Mouse (Mus musculus): ENCODE results near the gene Tcf3. TPM values are rescaled to one million over a fixed set of nuclear protein-coding genes. Genes with fewer than 3 reads are reported as not detected.
A peak's percentile ranks its signal among the peaks of the same experiment; 100 is the strongest.

The Tcf3 gene
- total RNA-seq, 2 experiments from 2014 or later: 51.9 to 53.7 TPM

DNA sequence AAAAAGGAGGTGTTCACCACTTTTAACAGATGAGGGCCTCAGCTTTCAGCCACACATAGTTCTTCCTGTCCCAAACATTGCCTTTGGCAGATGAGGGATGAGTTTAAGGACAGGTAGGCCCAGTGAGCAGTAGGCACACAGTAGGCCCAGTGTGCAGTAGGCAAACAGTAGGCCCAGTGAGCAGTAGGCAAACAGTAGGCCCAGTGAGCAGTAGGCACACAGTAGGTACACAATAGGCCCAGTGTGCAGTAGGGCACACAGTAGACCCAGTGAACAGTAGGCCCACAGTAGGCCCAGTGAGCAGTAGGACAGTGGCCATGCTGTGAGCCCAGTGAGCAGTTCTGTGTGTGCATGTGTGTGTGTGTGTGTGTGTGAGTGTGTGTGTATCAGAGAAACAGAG lies 6.6 kb upstream of the Tcf3 start:
- intact Hi-C loops (cut with DNase I): no loop called here
- DNase-seq: no peak

DNA sequence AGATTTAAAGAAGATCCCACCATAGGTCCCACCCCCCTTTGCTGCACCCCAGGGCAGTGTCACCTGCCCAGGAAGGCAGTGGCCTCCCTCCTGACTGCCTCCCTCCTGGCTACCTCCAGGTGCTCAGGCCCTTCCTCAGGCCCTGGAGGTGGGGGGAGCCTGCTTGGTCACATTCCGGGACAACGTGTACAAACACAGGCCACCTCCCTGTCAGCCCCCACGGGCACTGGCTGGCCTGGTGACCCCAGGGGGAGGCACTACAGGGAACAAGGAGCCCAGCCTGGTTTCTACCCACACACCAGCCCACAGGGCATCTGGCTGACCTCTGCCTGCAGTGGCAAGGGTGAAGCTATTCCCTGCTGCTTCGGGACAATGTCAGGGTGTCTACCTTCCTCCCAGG lies 4.5 kb upstream of the Tcf3 start:
- DNase-seq: no peak
- intact Hi-C loops (cut with DNase I): no loop called here

DNA sequence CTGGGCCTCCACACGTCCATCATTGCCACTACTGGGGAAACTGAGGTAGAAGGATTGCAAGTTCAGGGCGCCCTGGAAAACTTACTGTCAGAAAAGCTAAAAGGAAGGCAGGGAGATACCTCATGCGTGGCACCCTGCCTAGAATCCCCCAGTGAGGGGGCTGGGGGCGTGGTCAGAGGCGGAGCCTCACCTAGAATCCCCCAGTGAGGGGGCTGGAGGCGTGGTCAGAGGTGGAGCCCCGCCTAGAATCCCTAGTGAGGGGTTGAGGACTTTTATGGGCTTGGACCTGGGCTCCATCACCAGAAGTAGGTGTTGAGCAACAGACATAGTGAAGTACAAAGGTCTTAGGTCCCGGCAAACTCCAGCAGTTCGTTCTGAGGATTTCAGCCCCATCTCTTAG lies 2.8 kb upstream of the Tcf3 start:
- intact Hi-C loops (cut with DNase I): no loop called here
- DNase-seq: no peak

DNA sequence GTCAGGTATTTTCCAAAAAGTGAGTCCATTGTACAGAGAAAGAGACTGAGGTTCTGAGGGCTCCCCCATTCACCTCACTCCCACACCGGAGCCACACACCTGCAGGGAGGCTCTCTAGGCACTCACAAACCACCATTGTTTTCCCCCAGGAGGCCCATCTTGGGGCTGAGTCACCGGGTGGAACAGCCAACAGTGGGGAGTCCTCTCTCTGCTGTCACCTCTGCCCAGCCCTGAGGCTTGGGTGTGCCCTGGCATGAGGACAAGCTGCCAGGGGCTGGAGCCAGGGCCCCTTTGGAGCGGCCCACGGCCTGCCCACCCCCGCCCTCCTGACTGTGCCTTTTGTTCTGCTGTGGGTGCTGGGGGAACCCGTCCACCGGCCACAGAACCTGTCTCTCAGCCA lies 2.3 kb upstream of the Tcf3 start:
- intact Hi-C loops (cut with DNase I): no loop called here
- DNase-seq: no peak

DNA sequence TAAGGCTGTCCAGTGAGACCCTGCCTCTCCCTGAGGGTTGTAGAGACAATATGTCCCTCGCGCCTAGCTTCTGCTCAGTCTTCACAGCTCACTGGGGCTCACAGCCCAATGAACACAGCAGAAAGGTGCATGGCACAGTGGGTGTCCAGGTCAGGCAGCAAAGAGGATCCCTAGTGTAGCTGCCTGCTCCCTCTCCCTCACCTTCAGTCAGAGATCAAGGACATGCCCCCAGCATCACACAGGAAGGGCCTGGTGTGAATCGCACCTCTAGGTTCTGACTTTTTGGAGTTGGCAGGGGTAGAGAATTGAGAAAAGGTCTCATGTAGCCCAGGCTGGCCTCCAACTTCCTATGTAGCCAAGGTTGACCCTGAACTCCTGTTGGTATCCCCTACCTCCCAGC lies 1.4 kb upstream of the Tcf3 start:
- intact Hi-C loops (cut with DNase I): no loop called here

DNA sequence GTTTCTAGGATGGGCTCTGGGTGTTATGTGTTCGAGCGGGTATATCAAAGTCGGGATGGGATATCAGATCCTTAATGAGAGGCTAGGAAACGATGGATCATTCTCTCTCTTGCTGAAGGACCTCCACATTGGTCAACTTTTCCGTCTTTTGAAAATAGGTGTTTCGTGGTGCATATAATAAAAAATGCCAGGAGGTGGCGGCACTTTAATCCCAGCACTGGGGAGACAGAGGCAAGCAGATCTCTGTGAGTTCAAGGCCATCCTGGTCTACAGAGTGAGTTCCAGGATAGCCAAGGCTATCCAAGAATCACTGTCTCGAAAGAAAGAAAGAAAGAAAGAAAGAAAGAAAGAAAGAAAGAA lies 766 bp upstream of the Tcf3 start:
- intact Hi-C loops (cut with DNase I): no loop called here
- DNase-seq: no peak

More for the DNA sequence above, 1.4 kb upstream of the Tcf3 start:
- no peak for DNase-seq

DNA sequence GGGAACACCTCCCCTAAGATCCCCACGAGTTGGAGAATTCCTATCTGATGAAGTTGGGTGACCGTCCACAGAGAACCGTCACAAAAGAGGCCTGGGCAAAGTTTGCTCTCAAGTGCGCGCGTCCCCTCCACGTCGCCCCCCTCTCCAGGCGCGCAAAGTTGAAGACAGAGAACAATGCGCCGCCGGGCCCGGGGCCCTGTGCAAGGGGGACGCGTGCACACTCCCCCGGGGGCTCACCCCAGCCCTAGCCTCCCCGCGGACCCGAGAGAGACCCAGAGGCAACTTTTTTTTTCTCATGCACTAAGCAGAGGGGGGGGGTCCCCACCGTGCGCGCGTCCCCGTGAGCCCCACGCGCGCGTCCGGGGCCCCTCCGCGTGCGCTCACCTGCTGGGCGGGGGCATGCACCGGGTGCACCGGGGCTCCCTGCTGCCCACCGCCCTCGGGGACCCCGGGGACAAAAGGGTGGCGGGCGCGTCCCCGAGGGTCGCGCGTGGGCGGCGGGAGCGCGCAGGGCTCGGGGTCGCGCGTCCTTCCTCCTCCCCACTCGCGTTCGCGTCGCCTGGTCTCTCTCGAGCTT lies 423 bp downstream of the Tcf3 start:
- intact Hi-C loops (cut with DNase I): no loop called here
- DNase-seq: peak; percentile 58

DNA sequence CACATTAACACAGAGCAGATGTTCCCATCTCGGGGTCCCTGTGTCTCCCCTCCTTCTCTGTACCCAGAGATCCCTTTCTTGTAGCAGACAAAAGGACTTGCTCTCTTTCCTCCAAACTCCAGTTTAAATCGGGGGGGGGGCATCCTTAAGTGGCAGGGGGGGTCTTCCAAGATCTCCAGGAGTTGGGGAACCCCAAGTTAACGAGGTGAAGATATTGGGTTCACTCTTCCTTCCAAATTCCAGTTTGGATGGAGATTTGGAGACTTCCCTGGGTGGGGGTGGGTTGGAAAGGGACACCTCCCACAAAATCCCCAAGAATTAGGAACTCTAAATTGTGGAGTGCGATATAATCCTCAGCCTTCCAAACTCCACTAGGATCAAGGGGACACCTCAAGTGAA lies 1.1 kb downstream of the Tcf3 start:
- DNase-seq: no peak
- intact Hi-C loops (cut with DNase I): no loop called here

DNA sequence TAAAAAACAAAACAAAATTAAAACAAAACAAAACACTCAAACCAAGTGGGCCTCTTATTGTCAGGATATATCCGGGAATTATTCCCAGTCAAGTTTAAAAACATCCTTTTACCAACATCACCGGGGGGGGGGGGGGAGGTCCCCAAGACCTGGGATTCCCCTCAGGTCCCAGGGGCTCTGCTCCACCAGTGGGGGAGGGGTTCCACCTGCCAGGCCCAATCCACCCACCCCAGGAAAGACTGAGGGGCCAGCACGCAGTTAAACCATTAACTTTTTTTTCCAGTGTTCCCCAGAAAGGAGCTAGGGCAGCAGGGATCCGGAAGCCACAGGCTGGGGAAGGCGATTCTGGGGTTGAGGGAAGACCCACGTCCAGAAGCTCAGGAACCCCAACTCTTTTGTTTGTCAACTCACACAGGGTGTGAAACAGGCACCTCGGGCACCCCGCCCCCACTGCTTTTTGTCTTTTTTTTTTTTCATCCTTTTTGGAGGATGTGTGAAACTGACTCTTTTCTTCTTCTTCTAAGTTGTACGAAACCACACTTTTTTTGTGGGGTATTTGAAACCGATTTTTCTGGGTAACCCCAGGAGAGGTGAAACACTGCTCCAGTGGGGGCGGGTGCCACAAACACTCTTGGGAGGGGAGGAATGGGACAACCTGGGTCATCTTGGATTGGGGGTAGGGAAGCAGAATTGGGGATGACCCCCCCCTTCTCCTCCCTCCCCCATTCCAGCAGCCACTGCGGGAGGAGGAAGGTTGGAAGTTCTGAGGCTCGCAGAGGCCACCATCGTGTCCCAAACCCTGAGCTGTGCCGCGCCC lies 1.7 kb downstream of the Tcf3 start:
- intact Hi-C loops (cut with DNase I): no loop called here
- no peak for DNase-seq

DNA sequence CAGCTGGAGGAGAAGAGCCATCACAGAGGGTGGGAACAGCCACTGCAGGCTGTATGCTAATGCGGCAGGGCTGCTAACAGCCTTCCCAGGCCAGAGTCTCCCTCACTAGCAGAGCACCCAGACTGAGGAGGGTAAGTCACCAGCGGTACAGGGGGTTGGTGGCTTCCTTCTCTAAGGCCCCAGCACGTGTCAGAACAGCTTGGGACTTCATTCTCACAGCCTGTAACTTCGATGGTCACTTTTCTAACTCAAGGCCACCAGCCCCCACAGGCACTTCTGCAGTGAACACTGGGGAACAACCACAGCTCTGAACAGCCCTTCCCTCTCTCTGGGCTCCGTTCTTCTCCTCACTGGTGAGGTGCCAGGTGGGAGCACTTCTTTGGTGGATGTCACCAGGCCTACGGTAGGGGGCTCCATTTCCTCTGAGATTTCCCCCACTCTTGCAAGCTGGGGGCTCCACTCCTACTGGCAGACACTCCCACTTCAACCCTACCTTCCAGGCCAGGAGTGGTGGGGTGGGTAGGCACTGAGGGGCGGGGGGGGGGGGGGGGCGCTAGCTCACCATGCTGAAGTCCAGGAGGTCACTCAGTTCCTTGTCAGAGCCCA lies 3.0 kb downstream of the Tcf3 start:
- intact Hi-C loops (cut with DNase I): no loop called here
- DNase-seq: no peak

DNA sequence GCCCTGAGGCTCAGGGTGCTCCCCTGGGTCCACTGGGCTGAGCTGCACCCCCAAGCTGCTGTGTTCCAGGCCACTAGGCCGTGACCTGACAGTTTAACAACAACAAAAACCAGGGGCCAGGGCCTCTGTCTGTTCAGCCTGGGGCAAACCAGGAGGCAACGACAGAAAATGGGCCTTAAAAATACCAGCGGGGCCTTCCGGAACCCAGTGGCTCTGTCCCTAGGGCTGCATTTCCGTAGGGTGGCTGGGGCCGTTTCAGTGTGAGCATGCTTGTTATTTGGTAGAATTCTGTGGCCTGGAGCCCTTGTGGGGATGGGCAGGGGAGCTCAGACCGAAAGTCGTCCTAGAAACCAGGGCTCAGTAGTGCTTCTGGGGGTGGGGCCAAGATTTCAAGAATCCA lies 3.6 kb downstream of the Tcf3 start:
- intact Hi-C loops (cut with DNase I): no loop called here
- DNase-seq: no peak

DNA sequence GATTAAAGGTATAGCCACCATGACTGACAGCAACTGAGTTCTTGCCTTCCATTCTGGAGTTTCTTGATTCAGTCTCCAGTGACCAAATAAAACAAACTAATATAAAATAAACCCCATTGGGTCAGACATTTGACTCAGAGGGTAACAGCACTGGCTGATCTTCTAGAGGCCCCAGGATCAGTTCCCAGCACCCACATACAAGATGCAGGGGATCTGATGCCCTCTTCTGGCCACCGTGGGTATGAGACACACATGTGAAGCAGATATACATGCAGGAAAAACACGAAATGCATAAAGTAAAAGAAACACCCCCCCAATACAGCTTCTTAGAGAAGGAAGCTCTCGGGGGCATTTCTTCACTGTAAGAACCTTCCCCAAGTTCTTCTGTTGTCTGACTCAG lies 8.4 kb downstream of the Tcf3 start:
- intact Hi-C loops (cut with DNase I): no loop called here
- no peak for DNase-seq

DNA sequence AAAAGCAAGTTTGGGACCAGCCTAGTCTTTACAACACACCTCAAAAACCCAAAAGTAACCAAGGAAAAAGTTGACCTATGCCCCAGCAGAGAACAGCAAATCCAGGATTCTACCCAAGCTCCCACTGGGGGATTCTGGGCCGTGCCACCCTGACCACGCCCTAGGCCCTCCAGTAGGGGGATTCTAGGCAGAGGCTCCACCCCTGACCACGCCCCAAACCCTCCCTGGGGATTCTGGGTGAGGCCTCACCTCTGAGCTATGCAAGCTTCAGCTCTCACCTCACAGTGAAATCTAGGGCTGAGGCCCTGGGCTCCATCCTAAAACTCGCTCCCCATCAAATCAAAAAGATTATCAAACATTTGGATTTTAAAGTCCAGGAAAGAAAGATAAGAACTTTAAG lies 9.9 kb downstream of the Tcf3 start:
- intact Hi-C loops (cut with DNase I): no loop called here

DNA sequence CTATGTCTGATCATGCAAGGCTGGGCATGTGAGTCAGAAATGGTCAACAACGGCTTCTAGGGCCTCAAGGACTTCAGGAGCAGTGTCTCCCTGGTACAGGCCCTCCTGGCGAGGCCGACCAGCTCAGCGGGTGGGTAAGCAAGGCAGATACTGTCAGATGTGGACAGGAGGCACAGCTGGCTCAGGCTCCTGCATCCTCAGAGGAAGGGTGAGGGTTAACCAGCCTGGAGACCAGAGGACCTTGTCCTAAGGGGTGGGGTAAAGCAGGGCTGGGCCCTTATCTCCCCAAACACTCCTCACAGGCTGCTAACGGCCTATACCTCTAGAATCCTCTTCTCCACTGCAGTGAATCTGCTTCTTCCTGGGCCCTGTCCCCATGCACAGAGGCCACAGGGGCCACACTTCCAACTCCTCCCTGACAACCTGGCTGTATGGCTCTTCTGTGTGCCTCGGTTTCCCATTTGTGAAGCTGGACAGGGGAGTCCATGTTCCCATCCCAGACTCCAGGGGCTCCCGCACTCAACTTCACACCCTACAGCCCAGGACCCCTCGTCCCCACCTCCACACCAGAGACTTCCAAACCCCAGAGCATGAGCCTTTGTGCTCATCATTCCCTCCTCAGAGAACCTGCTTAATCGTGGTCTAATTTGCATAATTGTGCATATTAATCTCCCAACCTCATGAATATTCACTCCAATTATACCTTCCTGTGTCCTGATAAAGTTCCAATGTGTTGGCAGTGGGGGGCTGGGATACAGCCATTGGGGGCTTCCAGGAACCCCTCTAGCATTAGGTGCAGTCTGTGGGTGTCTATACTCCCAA lies 11.6 kb downstream of the Tcf3 start:
- no peak for DNase-seq
- intact Hi-C loops (cut with DNase I): no loop called here

More for the DNA sequence above, 9.9 kb downstream of the Tcf3 start:
- DNase-seq: no peak

DNA sequence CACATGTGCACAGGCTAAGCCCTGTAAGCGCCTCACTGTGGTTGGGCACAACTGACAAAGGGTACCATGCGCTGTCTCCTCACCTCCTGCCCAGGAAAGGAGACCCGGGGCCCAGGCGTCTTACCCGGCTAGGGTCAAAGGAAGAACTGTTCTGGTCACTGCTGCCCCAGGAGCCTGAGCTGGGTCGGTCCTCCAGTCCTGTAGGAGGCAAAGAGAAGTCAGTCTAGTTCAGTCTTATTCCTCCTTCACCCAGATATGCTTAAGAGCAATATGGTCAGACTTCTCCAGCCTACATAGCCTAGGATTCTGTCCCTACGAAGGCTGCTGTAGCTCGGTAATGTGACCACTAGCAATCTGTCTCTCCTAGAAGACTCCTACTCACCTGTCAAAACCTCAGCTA lies 12.2 kb downstream of the Tcf3 start:
- intact Hi-C loops (cut with DNase I): no loop called here
- no peak for DNase-seq

DNA sequence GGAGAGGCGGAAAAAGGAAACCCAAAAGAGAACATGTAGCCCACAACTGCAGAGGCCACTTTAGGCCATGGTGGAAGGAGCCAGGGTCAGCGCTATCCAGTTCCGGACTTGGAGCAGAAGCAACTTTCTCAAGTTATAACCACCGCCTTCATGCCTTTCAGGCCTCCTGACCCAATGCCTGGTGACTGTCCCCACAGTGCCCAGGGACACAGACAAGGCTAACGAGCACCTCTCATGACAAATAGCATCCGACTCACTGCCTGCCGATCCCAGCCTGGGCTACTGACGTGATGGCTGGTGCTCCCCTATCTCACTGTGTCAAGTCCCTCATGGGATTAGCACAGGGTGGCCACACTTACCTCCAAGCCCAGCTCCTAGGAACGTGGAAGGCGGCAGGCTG lies 12.7 kb downstream of the Tcf3 start:
- DNase-seq: no peak
- intact Hi-C loops (cut with DNase I): no loop called here

DNA sequence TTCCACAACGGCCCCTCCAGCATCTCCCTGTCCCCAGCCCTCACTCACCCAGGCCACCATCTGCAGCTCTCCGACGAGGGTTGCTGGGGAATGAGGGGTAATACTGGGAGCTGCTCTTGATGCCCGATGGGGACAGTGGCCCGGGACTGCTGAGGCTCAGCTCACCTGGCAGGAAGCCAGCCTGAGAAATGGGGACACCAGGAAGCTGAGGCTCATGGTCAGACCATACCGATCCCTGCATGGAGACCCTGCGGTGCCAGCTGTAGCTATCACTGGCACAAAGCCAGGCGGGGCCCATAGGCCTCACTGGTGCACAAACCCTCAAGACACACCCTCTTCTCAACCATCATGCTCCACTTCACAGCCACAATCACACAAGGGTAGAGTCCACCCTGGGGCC lies 14.0 kb downstream of the Tcf3 start:
- intact Hi-C loops (cut with DNase I): no loop called here
- DNase-seq: peak; percentile 59

DNA sequence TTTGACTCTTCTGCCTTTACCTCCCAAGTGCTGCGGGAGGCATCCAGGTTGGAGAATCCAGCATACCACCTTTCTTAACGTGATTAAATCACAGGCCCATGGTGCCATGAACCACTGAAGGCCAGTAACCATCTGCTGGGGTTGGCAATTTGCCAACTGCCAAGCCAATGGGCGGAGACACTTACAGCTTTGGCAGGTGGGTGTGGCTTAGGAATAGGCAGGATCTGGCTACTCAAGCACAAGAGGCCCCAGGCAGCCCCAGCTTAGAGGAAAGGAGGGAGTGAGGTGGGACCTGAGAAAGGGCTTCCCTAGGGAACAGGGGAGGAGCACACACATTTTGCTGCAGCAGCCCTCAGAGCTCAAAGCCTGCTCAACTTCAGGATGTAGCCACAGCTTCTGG lies 15.1 kb downstream of the Tcf3 start:
- intact Hi-C loops (cut with DNase I): no loop called here

DNA sequence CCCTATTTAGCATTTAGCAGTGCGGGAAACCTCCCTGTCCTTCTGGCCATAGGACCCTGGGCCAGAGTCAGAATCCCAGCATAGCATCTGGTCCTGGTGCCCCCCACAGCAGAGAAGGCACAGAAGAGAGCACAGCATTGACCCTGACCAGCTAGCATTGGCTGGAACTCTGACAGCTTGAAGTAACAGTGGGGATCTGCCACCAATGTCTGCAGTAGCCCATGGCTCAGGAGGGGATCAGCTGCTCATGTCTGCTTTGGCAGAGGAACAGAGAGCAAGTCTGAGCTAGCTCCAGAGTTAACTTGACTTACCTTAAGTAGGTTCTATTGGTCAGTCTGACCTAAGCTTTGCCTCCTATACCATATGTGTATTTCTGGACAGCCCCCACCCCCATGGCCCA lies 15.6 kb downstream of the Tcf3 start:
- peak; percentile 73 for DNase-seq
- intact Hi-C loops (cut with DNase I): no loop called here

More for the DNA sequence above, 15.1 kb downstream of the Tcf3 start:
- DNase-seq: peak; percentile 91

DNA sequence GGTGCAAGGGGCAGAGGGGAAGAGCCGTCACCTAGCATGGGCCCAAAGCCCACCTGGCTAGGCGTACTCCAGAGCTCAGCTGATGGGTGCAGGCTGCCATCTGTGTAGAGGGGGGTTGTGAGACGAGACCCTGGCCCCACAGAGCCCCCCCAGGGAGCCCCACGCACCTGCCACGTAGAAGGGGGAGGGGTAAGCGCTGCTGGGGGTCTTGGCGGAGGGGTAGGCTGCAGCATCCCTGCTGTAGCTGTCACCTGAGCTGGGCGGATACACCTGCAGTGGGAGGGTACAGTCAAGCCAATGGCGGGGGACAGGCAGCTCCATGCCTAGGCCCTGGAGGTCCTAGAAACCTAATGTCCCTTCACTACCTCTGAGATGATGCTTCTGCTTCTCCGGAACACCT lies 16.1 kb downstream of the Tcf3 start:
- DNase-seq: no peak
- intact Hi-C loops (cut with DNase I): no loop called here

DNA sequence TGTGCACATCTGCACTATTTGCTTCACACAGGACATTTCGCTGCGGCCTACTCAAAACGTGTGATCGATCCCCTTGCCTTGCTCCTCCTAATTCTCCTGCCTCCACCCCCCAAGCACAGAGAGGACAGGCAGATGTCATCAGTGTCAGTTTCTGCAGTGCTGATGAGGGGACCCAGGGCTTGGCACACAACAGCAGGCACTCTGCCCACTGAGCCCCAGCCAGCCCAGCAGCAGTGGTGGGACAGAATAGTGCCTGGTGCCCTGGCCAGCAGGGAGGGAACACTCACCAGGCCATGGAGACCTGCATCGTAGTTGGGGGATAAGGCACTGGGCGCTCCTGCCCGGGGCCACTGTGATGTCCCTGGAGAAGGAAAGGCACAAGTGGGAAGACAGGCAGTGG lies 17.9 kb downstream of the Tcf3 start:
- intact Hi-C loops (cut with DNase I): no loop called here
- DNase-seq: peak; percentile 73
